Mouse (Mus musculus) ES-Bruce4 (cell line): ENCODE results near the gene Gpcpd1.

ENCODE experiments used
- CTCF ChIP-seq: IDR thresholded peaks from one replicate; pipeline ENCODE4 v1.8.1; 2011; ENCODE audit warnings: low read depth, low read length
- EP300 ChIP-seq: IDR thresholded peaks from 2 replicates; pipeline ENCODE4 v1.6.1; 2011; ENCODE audit warnings: low read depth, low read length; ENCODE audit not compliant: insufficient read depth
- POLR2A ChIP-seq: IDR thresholded peaks from one replicate; pipeline ENCODE4 v1.8.1; 2011; ENCODE audit warnings: low read length; ENCODE audit not compliant: insufficient read depth

DNA sequence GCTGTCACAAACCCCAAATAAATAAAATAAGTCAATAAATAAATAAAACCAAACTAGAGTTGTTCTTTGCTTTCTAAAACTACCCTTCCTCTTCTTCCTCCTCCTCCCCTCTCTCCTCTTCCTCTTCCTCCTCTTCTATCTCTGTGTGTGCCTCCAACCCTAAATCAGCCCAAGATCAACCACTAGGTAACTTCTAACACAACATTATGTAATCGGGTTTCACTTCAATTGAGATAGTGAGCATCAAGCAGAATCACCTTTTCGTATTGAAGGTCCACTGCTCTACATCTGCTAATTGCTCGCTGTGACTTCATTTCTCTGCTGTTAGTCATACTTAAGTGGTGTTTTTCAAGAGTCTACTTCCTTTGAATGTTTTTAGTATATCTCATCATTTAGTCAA lies 8.8 kb downstream of the Gpcpd1 start:
- TF ChIP-seq CTCF (no peak), POLR2A (no peak), EP300 (no peak)
